Mouse (Mus musculus): Measurements from ENCODE around the gene Plcb4. TPM values are rescaled to one million over a fixed set of nuclear protein-coding genes. Genes with fewer than 3 reads are reported as not detected.

The Plcb4 gene
- polyA plus RNA-seq, 1 experiment = 3.7 TPM

GRCm38 (mm10) chr2:135667496-135667895, 8.7 kb downstream of the Plcb4 start:
- no peaks in the 10 kb centered on the region for H3K36me3 ChIP-seq (ENCODE audit: control insufficient read depth, insufficient read depth, low read length)
- DNase-seq = no peak
- WGBS = 97% methylated on average over 2 of the region's 2 CpGs
- no peaks in the 10 kb centered on the region for H3K27me3 ChIP-seq (ENCODE audit: control insufficient read depth, insufficient read depth, low read length)
- H3K4me3 ChIP-seq (ENCODE audit: control insufficient read depth, insufficient read depth, low read length) = no peak overlapping the region
- no peaks in the 10 kb centered on the region for H3K4me1 ChIP-seq (replicated peaks; ENCODE audit: control insufficient read depth, insufficient read depth, low read length)
- TF ChIP-seq POLR2A (IDR thresholded peaks at IDR 0.05; ENCODE audit: control insufficient read depth, extremely low read depth, insufficient read depth, low read length, poor library complexity) (no peak), CTCF (IDR thresholded peaks at IDR 0.05; ENCODE audit: borderline replicate concordance, control insufficient read depth, extremely low read depth, insufficient read depth, low read length, poor library complexity) (no peak)
- no peak overlapping the region for H3K27ac ChIP-seq (ENCODE audit: control insufficient read depth, insufficient read depth, low read length)

GRCm38 (mm10) chr2:135672459-135673104, 13.8 kb downstream of the Plcb4 start:
- Histone ChIP-seq H3K27ac (ENCODE audit: control insufficient read depth, insufficient read depth, low read length) (no peak overlapping the region), H3K36me3 (ENCODE audit: control insufficient read depth, insufficient read depth, low read length) (no peaks in the 10 kb centered on the region), H3K4me3 (ENCODE audit: control insufficient read depth, insufficient read depth, low read length) (no peak overlapping the region), H3K4me1 (replicated peaks; ENCODE audit: control insufficient read depth, insufficient read depth, low read length) (no peaks in the 10 kb centered on the region), H3K27me3 (ENCODE audit: control insufficient read depth, insufficient read depth, low read length) (no peaks in the 10 kb centered on the region)
- 95% methylated on average over 10 of the region's 10 CpGs for WGBS
- TF ChIP-seq POLR2A (IDR thresholded peaks at IDR 0.05; ENCODE audit: control insufficient read depth, extremely low read depth, insufficient read depth, low read length, poor library complexity) (no peak), CTCF (IDR thresholded peaks at IDR 0.05; ENCODE audit: borderline replicate concordance, control insufficient read depth, extremely low read depth, insufficient read depth, low read length, poor library complexity) (no peak)
- no peak for DNase-seq

GRCm38 (mm10) chr2:135673649-135674048, 14.8 kb downstream of the Plcb4 start:
- Histone ChIP-seq H3K27ac (ENCODE audit: control insufficient read depth, insufficient read depth, low read length) (no peak overlapping the region), H3K27me3 (ENCODE audit: control insufficient read depth, insufficient read depth, low read length) (no peaks in the 10 kb centered on the region), H3K4me1 (replicated peaks; ENCODE audit: control insufficient read depth, insufficient read depth, low read length) (no peaks in the 10 kb centered on the region), H3K36me3 (ENCODE audit: control insufficient read depth, insufficient read depth, low read length) (no peaks in the 10 kb centered on the region), H3K4me3 (ENCODE audit: control insufficient read depth, insufficient read depth, low read length) (no peak overlapping the region)
- 98% methylated on average over 8 of the region's 8 CpGs for WGBS
- TF ChIP-seq POLR2A (IDR thresholded peaks at IDR 0.05; ENCODE audit: control insufficient read depth, extremely low read depth, insufficient read depth, low read length, poor library complexity) (no peak), CTCF (IDR thresholded peaks at IDR 0.05; ENCODE audit: borderline replicate concordance, control insufficient read depth, extremely low read depth, insufficient read depth, low read length, poor library complexity) (no peak)
- no peak for DNase-seq

GRCm38 (mm10) chr2:135675284-135675683, 16.5 kb downstream of the Plcb4 start:
- H3K36me3 ChIP-seq (ENCODE audit: control insufficient read depth, insufficient read depth, low read length) = no peaks in the 10 kb centered on the region
- TF ChIP-seq POLR2A (IDR thresholded peaks at IDR 0.05; ENCODE audit: control insufficient read depth, extremely low read depth, insufficient read depth, low read length, poor library complexity) = no peak
- TF ChIP-seq CTCF (IDR thresholded peaks at IDR 0.05; ENCODE audit: borderline replicate concordance, control insufficient read depth, extremely low read depth, insufficient read depth, low read length, poor library complexity) = no peak
- H3K27me3 ChIP-seq (ENCODE audit: control insufficient read depth, insufficient read depth, low read length) = no peaks in the 10 kb centered on the region
- no peak overlapping the region for H3K4me3 ChIP-seq (ENCODE audit: control insufficient read depth, insufficient read depth, low read length)
- WGBS = 93% methylated on average over 5 of the region's 5 CpGs
- no peaks in the 10 kb centered on the region for H3K4me1 ChIP-seq (replicated peaks; ENCODE audit: control insufficient read depth, insufficient read depth, low read length)
- no peak overlapping the region for H3K27ac ChIP-seq (ENCODE audit: control insufficient read depth, insufficient read depth, low read length)
- DNase-seq = no peak

- Histone ChIP-seq H3K36me3 (ENCODE audit: control insufficient read depth, insufficient read depth, low read length) (no peaks in the 10 kb centered on the region), H3K27me3 (ENCODE audit: control insufficient read depth, insufficient read depth, low read length) (no peaks in the 10 kb centered on the region), H3K27ac (ENCODE audit: control insufficient read depth, insufficient read depth, low read length) (no peak overlapping the region), H3K4me1 (replicated peaks; ENCODE audit: control insufficient read depth, insufficient read depth, low read length) (no peaks in the 10 kb centered on the region), H3K4me3 (ENCODE audit: control insufficient read depth, insufficient read depth, low read length) (no peak overlapping the region)
- 93% methylated on average over 8 of the region's 8 CpGs for WGBS
- TF ChIP-seq POLR2A (IDR thresholded peaks at IDR 0.05; ENCODE audit: control insufficient read depth, extremely low read depth, insufficient read depth, low read length, poor library complexity) = no peak
- no peak for DNase-seq
Observed at GRCm38 (mm10) chr2:135676978-135677501, 18.2 kb downstream of the Plcb4 start.

- H3K27me3 ChIP-seq (ENCODE audit: control insufficient read depth, insufficient read depth, low read length) = no peaks in the 10 kb centered on the region
- no peak for DNase-seq
- TF ChIP-seq POLR2A (IDR thresholded peaks at IDR 0.05; ENCODE audit: control insufficient read depth, extremely low read depth, insufficient read depth, low read length, poor library complexity) (no peak), CTCF (IDR thresholded peaks at IDR 0.05; ENCODE audit: borderline replicate concordance, control insufficient read depth, extremely low read depth, insufficient read depth, low read length, poor library complexity) (no peak)
- no peak overlapping the region for H3K4me3 ChIP-seq (ENCODE audit: control insufficient read depth, insufficient read depth, low read length)
- WGBS = 88% methylated on average over 5 of the region's 5 CpGs
- H3K27ac ChIP-seq (ENCODE audit: control insufficient read depth, insufficient read depth, low read length) = no peak overlapping the region
- no peaks in the 10 kb centered on the region for H3K4me1 ChIP-seq (replicated peaks; ENCODE audit: control insufficient read depth, insufficient read depth, low read length)
- H3K36me3 ChIP-seq (ENCODE audit: control insufficient read depth, insufficient read depth, low read length) = no peaks in the 10 kb centered on the region
Observed at GRCm38 (mm10) chr2:135677601-135678000, 18.8 kb downstream of the Plcb4 start.

GRCm38 (mm10) chr2:135680001-135680400, 21.2 kb downstream of the Plcb4 start:
- TF ChIP-seq CTCF (IDR thresholded peaks at IDR 0.05; ENCODE audit: borderline replicate concordance, control insufficient read depth, extremely low read depth, insufficient read depth, low read length, poor library complexity) = no peak
- TF ChIP-seq POLR2A (IDR thresholded peaks at IDR 0.05; ENCODE audit: control insufficient read depth, extremely low read depth, insufficient read depth, low read length, poor library complexity) = no peak
- H3K4me3 ChIP-seq (ENCODE audit: control insufficient read depth, insufficient read depth, low read length) = no peak overlapping the region
- DNase-seq = no peak
- H3K4me1 ChIP-seq (replicated peaks; ENCODE audit: control insufficient read depth, insufficient read depth, low read length) = no peaks in the 10 kb centered on the region
- H3K36me3 ChIP-seq (ENCODE audit: control insufficient read depth, insufficient read depth, low read length) = no peaks in the 10 kb centered on the region
- no peaks in the 10 kb centered on the region for H3K27me3 ChIP-seq (ENCODE audit: control insufficient read depth, insufficient read depth, low read length)
- WGBS = 93% methylated on average over 8 of the region's 8 CpGs
- H3K27ac ChIP-seq (ENCODE audit: control insufficient read depth, insufficient read depth, low read length) = no peak overlapping the region

Measured in thymus, adult 2 months (tissue).